Mouse (Mus musculus): ENCODE results near the gene Nr3c2. TPM values are rescaled to one million over a fixed set of nuclear protein-coding genes. Genes with fewer than 3 reads are reported as not detected.

Nr3c2 gene
- polyA plus RNA-seq (2016; fragmentation: Nextera tagmentation; extraction: Ambion mirVana) = 0.63 and 0.70 TPM in 2 replicates

DNA sequence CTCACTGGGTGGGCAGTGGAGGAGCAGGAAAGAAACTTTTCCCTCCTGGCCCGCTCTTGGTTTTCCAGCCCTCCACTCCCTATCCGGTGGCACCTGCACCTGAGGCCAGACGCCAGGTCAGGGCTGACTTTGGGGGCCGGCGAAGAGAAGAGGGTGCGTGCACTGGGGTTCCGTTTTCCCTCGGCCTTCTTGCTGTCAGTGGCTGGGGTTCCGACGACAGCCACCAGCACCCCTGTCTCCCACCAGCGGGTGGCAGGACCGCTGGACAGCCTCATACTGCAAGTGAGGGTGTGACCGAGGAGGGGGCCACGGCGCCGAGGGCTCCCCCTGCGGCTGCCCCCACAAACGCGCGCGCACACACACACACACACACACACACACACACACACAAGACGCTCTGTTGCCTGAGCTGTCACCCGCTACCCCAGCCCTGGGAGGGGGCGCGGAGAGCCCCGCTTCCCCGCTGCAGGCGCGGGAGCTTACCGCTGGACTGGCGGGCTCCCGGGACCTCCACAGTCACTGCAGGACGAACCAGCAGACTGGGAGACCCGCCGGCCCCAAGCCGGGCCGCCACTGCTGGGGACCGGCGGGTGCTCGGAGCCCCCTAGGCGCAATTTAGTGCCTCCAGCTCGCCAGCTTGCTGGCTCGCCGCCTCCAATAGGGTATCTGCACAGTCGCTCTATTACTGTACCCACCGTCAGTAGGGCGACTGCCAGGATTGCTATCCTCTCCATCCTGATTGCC, at the start of gene Nr3c2:
Gene Nr3c2, plus strand, starts transcription at position 32 of the 744 bp plus-strand sequence.
- Histone ChIP-seq H3K4me3 (replicated peaks) (peak within 1 kb of the TSS; percentile 68), H3K36me3 (replicated peaks) (no peaks in the 10 kb centered on the region), H3K27ac (no peak within 1 kb of the TSS), H3K27me3 (peaks cover 60% of the 10 kb centered on the region), H3K4me1 (peaks cover 28% of the 10 kb centered on the region), H3K9me3 (no peaks in the 10 kb centered on the region), H3K9ac (peak within 1 kb of the TSS; percentile 60), H3K4me2 (peak within 1 kb of the TSS; percentile 100)
- WGBS = under 1% methylated on average over 46 of the region's 47 CpGs
- peak; percentile 6 for ATAC-seq (ENCODE audit: low FRiP score)

DNA sequence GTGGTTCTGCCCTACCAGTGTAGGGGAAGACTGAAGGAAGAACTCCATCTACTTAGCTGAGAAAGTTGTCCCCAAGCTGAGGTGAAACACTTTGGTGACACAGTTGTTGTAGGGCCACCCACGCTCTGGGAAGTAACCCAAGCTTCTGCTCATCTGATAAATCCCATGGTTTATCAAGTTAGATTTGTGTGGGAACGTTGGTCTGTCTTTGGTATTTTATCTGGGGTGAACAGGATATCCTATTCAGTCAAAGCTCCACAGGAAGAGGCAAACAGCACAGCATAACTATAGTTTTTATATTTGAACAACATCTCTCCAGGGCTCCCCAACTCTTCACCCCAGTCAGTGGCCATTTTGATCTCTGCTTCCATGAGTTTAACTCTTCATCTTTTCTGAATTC, 40.7 kb upstream of the Nr3c2 start:
- 80% methylated on average over 2 of the region's 2 CpGs for WGBS
- Histone ChIP-seq H3K36me3 (replicated peaks) (no peaks in the 10 kb centered on the region), H3K9me3 (no peaks in the 10 kb centered on the region), H3K4me2 (no peak overlapping the region), H3K4me3 (replicated peaks) (no peak overlapping the region), H3K9ac (no peak overlapping the region), H3K27me3 (no peaks in the 10 kb centered on the region), H3K4me1 (no peaks in the 10 kb centered on the region), H3K27ac (no peak overlapping the region)
- ATAC-seq (ENCODE audit: low FRiP score) = no peak

GRCm38 (mm10) chr8:76859709-76860108, 39.5 kb upstream of the Nr3c2 start:
- Histone ChIP-seq H3K27ac (no peak overlapping the region), H3K9me3 (no peaks in the 10 kb centered on the region), H3K36me3 (replicated peaks) (no peaks in the 10 kb centered on the region), H3K4me1 (no peaks in the 10 kb centered on the region), H3K4me2 (no peak overlapping the region), H3K4me3 (replicated peaks) (no peak overlapping the region), H3K27me3 (no peaks in the 10 kb centered on the region), H3K9ac (no peak overlapping the region)
- no peak for ATAC-seq (ENCODE audit: low FRiP score)

GRCm38 (mm10) chr8:76863066-76863465, 36.2 kb upstream of the Nr3c2 start:
- 89% methylated on average over 1 of the region's 1 CpGs for WGBS
- ATAC-seq (ENCODE audit: low FRiP score) = no peak

DNA sequence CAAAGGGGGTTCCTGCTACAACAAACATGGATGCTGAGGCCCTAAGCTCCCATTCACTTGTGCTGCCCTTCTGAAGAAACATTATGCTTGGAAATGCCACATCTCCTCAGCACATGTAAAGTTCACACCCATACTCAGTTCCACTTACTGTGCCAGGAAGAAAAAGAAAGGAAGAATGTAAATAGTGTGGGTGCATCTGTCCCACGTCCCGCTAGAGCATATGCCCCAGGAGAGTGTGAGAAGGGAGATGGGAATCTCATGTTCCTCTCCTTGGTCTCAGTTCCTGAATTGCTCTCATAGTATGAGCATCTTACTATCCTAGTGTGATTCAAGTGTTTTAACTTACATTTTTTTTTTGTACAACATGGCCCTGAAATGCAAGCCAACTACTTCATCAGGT, 22.4 kb upstream of the Nr3c2 start:
- Histone ChIP-seq H3K36me3 (replicated peaks) (no peaks in the 10 kb centered on the region), H3K4me1 (no peaks in the 10 kb centered on the region), H3K4me3 (replicated peaks) (no peak overlapping the region), H3K27me3 (no peaks in the 10 kb centered on the region), H3K27ac (no peak overlapping the region), H3K9me3 (no peaks in the 10 kb centered on the region), H3K9ac (no peak overlapping the region), H3K4me2 (no peak overlapping the region)
- 98% methylated on average over 2 of the region's 2 CpGs for WGBS
- no peak for ATAC-seq (ENCODE audit: low FRiP score)

More at GRCm38 (mm10) chr8:76863066-76863465, 36.2 kb upstream of the Nr3c2 start:
- Histone ChIP-seq H3K27me3 (no peaks in the 10 kb centered on the region), H3K27ac (no peak overlapping the region), H3K4me3 (replicated peaks) (no peak overlapping the region), H3K9me3 (no peaks in the 10 kb centered on the region), H3K4me2 (no peak overlapping the region), H3K36me3 (replicated peaks) (no peaks in the 10 kb centered on the region), H3K4me1 (no peaks in the 10 kb centered on the region), H3K9ac (no peak overlapping the region)

DNA sequence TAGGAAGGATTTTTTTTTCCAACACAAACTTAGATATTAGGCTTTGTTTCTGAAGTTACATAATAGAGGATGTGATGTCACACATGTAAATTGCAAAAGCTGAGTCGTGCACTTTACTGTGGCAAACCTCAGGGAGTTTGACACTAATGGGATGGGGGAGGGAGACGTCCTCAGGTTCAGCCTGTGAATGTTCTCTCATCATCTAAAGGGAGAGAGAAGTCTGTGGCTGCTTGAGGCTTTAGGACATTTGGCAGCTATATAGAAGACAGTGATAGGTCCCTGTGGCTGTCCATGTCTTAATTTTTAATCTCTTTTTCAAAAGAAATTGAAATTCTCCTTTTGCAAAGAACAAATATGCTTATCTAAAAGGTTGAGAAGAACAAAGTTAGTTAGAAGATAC, 2.2 kb upstream of the Nr3c2 start:
- Histone ChIP-seq H3K4me3 (replicated peaks) (no peak overlapping the region), H3K27me3 (peaks cover 41% of the 10 kb centered on the region), H3K36me3 (replicated peaks) (no peaks in the 10 kb centered on the region), H3K9me3 (no peaks in the 10 kb centered on the region), H3K9ac (no peak overlapping the region), H3K4me2 (no peak overlapping the region), H3K4me1 (peaks cover 22% of the 10 kb centered on the region), H3K27ac (no peak overlapping the region)
- no peak for ATAC-seq (ENCODE audit: low FRiP score)
- WGBS = 2% methylated on average over 2 of the region's 2 CpGs

DNA sequence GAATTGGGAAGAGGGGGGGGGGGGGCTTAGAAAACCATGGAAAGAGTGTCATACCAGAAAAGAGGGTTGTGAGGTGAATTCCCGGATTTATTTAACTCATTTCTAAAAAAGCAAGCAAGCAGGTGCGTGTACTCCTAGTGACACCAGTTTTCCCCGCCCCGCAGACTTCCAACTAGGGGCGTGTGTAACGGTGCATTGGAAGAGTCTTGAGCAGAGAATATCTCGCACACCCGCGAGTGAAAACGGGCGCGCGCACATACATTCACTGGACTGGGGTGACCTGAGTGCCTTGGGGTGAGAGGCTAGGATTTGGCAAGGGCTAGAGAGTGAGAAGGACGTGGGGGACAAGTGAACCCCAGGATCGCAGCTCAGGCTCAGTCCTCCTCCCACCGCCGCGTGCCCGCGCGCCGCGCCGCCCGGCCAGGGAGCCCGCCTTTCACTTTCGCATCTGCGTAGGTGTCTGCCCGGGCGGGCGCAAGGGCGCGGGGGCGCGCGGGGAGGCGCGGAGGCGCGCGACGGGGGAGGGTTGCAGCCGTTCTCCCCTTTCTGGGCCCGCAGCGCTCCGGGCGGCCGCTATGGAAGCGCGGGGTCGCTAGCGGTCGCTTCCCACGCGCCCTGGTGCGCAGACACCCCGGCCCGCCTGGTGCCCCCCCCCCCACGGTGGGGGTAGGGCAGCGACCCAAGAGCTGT, 376 bp upstream of the Nr3c2 start:
- ATAC-seq (ENCODE audit: low FRiP score) = peak; percentile 15
- H3K27ac ChIP-seq = no peak overlapping the region
- 0% methylated on average over 30 of the region's 60 CpGs for WGBS

DNA sequence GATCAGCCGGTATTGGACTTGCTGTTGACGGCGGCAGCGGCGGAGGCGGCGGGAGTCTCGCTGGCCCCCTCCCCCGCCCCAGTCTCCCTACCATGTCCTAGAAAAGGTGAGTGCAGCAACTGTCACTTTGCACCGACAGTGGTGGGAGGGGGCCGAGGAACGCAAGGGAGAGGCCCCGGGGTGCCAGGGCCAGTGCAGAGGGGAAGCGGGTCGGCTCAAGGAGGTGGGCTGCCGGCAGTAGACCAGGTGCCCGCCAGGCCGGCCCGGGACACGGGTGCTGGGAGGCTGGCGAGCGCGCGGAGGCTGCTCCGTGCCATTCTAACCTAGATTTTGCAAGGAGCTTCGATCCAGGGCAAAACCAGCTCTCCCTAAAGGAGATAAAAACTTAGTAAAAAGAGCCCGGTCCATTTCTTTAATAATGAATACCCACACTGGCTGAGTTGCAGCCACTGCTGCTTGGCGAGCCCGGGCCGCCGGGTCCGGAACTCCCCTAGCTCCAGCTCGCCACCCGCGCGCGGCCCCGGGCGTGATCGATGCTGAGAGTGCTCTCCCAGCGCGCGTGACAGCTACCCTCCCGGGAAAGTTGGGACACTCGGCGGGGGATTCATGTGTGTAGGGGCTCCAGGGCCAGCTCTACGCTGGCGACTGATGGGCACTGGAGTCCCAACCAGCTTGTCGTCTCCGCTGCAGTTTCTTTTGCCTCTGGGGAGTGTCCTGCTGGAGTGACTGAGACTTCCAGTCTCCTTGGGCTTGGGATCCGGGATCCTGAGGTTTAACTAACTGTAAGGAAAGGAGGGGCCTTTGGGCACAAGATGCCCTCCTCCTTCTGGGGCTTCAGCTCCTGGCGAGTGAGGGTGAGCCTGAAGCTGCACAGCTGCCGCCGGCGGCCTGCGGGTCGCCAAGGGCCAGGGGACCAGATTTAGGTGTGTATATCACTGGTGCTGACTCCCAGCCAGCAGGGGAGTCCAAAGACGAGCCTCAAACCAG, 1.2 kb downstream of the Nr3c2 start:
- Histone ChIP-seq H3K27ac (no peak overlapping the region), H3K36me3 (replicated peaks) (no peaks in the 10 kb centered on the region), H3K4me1 (peaks cover 28% of the 10 kb centered on the region), H3K4me3 (replicated peaks) (peak overlapping the region; percentile 68), H3K4me2 (peak overlapping the region; percentile 100), H3K9ac (peak overlapping the region; percentile 60), H3K9me3 (no peaks in the 10 kb centered on the region), H3K27me3 (peaks cover 63% of the 10 kb centered on the region)
- under 1% methylated on average over 58 of the region's 58 CpGs for WGBS
- no peak for ATAC-seq (ENCODE audit: low FRiP score)

More for the DNA sequence above, 376 bp upstream of the Nr3c2 start:
- peaks cover 57% of the 10 kb centered on the region for H3K27me3 ChIP-seq
- H3K36me3 ChIP-seq (replicated peaks) = no peaks in the 10 kb centered on the region
- peak overlapping the region; percentile 100 for H3K4me2 ChIP-seq
- H3K4me1 ChIP-seq = peaks cover 28% of the 10 kb centered on the region
- H3K9ac ChIP-seq = peak overlapping the region; percentile 60
- H3K9me3 ChIP-seq = no peaks in the 10 kb centered on the region
- peak overlapping the region; percentile 68 for H3K4me3 ChIP-seq (replicated peaks)

DNA sequence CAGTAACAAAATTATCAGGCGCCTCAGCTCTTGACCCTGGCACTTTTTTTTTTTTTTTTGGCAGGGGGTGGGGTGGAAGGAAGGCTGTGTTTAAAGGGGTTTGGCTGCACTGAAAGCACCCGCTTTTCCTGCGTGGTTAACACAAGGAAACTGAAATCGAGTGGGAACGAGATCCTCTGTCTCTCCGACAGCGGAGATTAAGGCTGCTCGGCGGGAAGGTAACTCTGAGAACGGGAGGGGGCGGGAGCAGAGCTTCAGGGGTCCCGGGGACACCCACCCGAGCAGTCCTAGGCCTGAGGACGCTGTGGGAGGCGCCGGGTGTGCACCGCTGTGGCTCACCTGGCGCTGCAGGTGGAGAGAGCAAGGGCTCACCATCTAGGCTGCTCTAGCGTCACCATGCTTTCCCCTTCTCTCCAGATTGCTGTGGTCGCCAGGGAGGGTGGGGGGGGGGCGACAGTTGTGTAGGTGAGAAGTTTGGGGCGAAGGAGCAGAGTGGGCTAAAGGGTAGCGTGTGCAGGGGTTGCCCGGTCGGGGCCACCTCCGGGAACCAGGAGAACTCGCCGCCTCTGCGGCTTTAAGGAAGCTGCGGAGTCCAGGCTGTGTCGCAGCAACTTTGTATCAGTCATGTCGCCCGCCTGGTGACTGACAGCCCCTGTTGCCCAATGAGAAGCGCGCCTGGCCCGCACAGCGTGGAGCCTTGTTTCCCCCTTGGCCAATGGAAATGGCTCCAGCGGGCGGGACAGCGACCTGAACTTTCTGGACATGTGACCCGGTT, 2.4 kb downstream of the Nr3c2 start:
- H3K27me3 ChIP-seq = peaks cover 63% of the 10 kb centered on the region
- peaks cover 28% of the 10 kb centered on the region for H3K4me1 ChIP-seq
- peak overlapping the region; percentile 100 for H3K4me2 ChIP-seq
- no peaks in the 10 kb centered on the region for H3K36me3 ChIP-seq (replicated peaks)
- peak; percentile 97 for ATAC-seq (ENCODE audit: low FRiP score)
- WGBS = under 1% methylated on average over 39 of the region's 41 CpGs
- no peak overlapping the region for H3K27ac ChIP-seq
- peak overlapping the region; percentile 68 for H3K4me3 ChIP-seq (replicated peaks)
- no peaks in the 10 kb centered on the region for H3K9me3 ChIP-seq
- peak overlapping the region; percentile 55 for H3K9ac ChIP-seq

GRCm38 (mm10) chr8:76902205-76903078, 3.2 kb downstream of the Nr3c2 start:
- Histone ChIP-seq H3K36me3 (replicated peaks) (no peaks in the 10 kb centered on the region), H3K9ac (peak overlapping the region; percentile 55), H3K9me3 (no peaks in the 10 kb centered on the region), H3K4me3 (replicated peaks) (peak overlapping the region; percentile 68), H3K27ac (no peak overlapping the region), H3K27me3 (peaks cover 59% of the 10 kb centered on the region), H3K4me1 (peaks cover 28% of the 10 kb centered on the region), H3K4me2 (peak overlapping the region; percentile 100)
- WGBS = 2% methylated on average over 32 of the region's 35 CpGs
- ATAC-seq (ENCODE audit: low FRiP score) = peak; percentile 27; the same call in 1 of the 2 replicates

DNA sequence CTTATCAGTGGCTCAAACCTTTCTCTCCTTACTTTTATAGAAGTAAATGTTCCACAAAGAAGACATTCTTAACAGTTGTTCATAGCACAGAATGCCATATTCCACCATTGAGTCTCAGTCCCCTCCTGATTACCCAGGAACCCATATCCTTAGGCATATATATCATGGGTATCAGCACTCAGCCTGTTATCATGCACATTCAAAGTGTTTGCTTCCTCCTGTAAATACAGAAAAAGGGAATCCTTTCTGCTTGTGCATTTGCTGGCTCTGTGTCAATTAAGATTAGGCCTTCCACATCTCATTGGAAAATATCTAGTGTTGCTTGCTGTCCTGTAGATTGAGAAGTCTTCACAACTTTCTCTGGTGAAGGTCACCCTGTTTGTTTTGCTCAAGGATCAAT, 12.0 kb downstream of the Nr3c2 start:
- Histone ChIP-seq H3K36me3 (replicated peaks) (no peaks in the 10 kb centered on the region), H3K4me3 (replicated peaks) (no peak overlapping the region), H3K4me1 (no peaks in the 10 kb centered on the region), H3K9ac (no peak overlapping the region), H3K27me3 (no peaks in the 10 kb centered on the region), H3K4me2 (no peak overlapping the region), H3K27ac (no peak overlapping the region), H3K9me3 (no peaks in the 10 kb centered on the region)
- no peak for ATAC-seq (ENCODE audit: low FRiP score)
